Comparison of ENCODE assay signal across 17 mouse cellular contexts in genomic region chr9:60674780-60675179, GRCm38 (mm10). TPM values are rescaled to one million over a fixed set of nuclear protein-coding genes. Genes with fewer than 3 reads are reported as not detected.
DNase-seq lines count a peak whose midpoint lies in the region; ATAC-seq and TF ChIP-seq lines count a peak whose summit lies in the region.
"Had no signal": no experiment of that assay in that cellular context is flagged by ENCODE, and none has a peak within 500 bp of the region (broad histone marks: within the 10 kb centered on the region; RNA-seq: fewer than 3 reads in every experiment).

No protein-coding gene starts in this region.

- no peaks in the 10 kb centered on the region for H3K27me3 ChIP-seq in neural tube, embryonic 15.5 days (replicated peaks)
- H3K27me3 ChIP-seq: lung, embryonic 15.5 days; neural tube, embryonic 13.5 days had no signal

- H3K4me3 ChIP-seq in layer of hippocampus, adult 2 months: no peak overlapping the region
- H3K4me3 ChIP-seq in neural tube, embryonic 15.5 days (replicated peaks): no peak overlapping the region
- H3K4me3 ChIP-seq: limb, embryonic 10.5 days; lung, embryonic 15.5 days; neural tube, embryonic 13.5 days had no signal

- no peak overlapping the region for H3K4me2 ChIP-seq in neural tube, embryonic 15.5 days
- H3K4me2 ChIP-seq: lung, embryonic 15.5 days; neural tube, embryonic 13.5 days had no signal

- no peaks in the 10 kb centered on the region for H3K9me3 ChIP-seq in neural tube, embryonic 15.5 days (replicated peaks)
- H3K9me3 ChIP-seq: limb, embryonic 10.5 days; lung, embryonic 15.5 days; neural tube, embryonic 13.5 days had no signal

- no peaks in the 10 kb centered on the region for H3K4me1 ChIP-seq in neural tube, embryonic 15.5 days
- H3K4me1 ChIP-seq: limb, embryonic 10.5 days; lung, embryonic 15.5 days; neural tube, embryonic 13.5 days had no signal

- DNase-seq in embryo, embryonic 10 days (ENCODE audit: low spot score): peak; percentile 11
- no peak for DNase-seq in embryo, embryonic 11 days
- no peak for DNase-seq in layer of hippocampus, adult 2 months (ENCODE audit: low spot score in 2 of 2)
- no peak for DNase-seq in layer of hippocampus, adult 11-12 months (ENCODE audit: low spot score)
- DNase-seq in 416B (ENCODE audit: low read depth): peak; percentile 29
- DNase-seq in brain, adult 2 months (ENCODE audit: low read depth, low spot score): peak; percentile 57
- no peak for DNase-seq in c-Kit-positive CD71-positive TER-119-positive erythroid progenitor cells, embryonic 14.5 days (ENCODE audit: low spot score)
- DNase-seq: adrenal gland, adult 2 months; cerebellum, adult 11 months; kidney, adult 9 months; layer of hippocampus, adult 9-11 months; right cerebral cortex, adult 18-20 months had no signal

- peaks cover 59% of the 10 kb centered on the region for H3K36me3 ChIP-seq in neural tube, embryonic 15.5 days
- H3K36me3 ChIP-seq: lung, embryonic 15.5 days had no signal

- H3K27ac ChIP-seq in layer of hippocampus, adult 2 months: no peak overlapping the region
- no peak overlapping the region for H3K27ac ChIP-seq in neural tube, embryonic 15.5 days (replicated peaks)
- H3K27ac ChIP-seq: limb, embryonic 10.5 days; lung, embryonic 15.5 days; neural tube, embryonic 13.5 days had no signal

- ATAC-seq in neural tube, embryonic 15.5 days (ENCODE audit: low FRiP score): no peak
- ATAC-seq: midbrain, embryonic 16.5 days had no signal

- TF ChIP-seq CTCF in layer of hippocampus, adult 2 months (conservative IDR thresholded peaks at IDR 0.05): peak; percentile 72

- no peak overlapping the region for H3K9ac ChIP-seq in neural tube, embryonic 15.5 days (replicated peaks)
- H3K9ac ChIP-seq: lung, embryonic 15.5 days; neural tube, embryonic 13.5 days had no signal

RNA-seq across cellular contexts. Expression of gene Lrrc49, which starts 13.2 kb away (rescaled TPM):
- total RNA-seq in layer of hippocampus, adult 2 months (2021): 10 to 100 TPM; 54.7 to 59.3 TPM
- polyA plus RNA-seq in neural tube, embryonic 15.5 days (2015; fragmentation: Nextera tagmentation; extraction: Ambion mirVana): 65.7 and 77.7 TPM in 2 replicates

RNA-seq across cellular contexts. Expression of gene Larp6, which starts 38.0 kb away (rescaled TPM):
- 10 to 100 TPM; 37.9 to 39.2 TPM for total RNA-seq in layer of hippocampus, adult 2 months (2021)
- 21.5 and 24.1 TPM in 2 replicates for polyA plus RNA-seq in neural tube, embryonic 15.5 days (2015; fragmentation: Nextera tagmentation; extraction: Ambion mirVana)

Comparison
In these comparisons a context has a peak if more than half of its experiments do, and no peak if none do; other contexts are left out.
1. DNase-seq: peak in embryo, embryonic 10 days (single experiment), 416B (single experiment) and brain, adult 2 months (single experiment); none in embryo, embryonic 11 days (single experiment), layer of hippocampus, adult 2 months (0 of 2), layer of hippocampus, adult 11-12 months (single experiment) and c-Kit-positive CD71-positive TER-119-positive erythroid progenitor cells, embryonic 14.5 days (single experiment).